Mouse (Mus musculus) kidney, postnatal 36 days (tissue): ENCODE results near the gene Ankrd49.

Experiments
- DNase-seq, 2 experiments: peaks; one replicate each; pipeline ENCODE4 v3.0.0; 2021 to 2022; ENCODE audit warnings: mixed read lengths in 2 of 2

Gene Ankrd49

GRCm38 (mm10) chr9:14740151-14740924 lies 44.3 kb downstream of the Ankrd49 start, which contains the start of gene Piwil4:
TSS of gene Piwil4 (minus strand) at chr9:14740733.
- DNase-seq = no peak

DNA sequence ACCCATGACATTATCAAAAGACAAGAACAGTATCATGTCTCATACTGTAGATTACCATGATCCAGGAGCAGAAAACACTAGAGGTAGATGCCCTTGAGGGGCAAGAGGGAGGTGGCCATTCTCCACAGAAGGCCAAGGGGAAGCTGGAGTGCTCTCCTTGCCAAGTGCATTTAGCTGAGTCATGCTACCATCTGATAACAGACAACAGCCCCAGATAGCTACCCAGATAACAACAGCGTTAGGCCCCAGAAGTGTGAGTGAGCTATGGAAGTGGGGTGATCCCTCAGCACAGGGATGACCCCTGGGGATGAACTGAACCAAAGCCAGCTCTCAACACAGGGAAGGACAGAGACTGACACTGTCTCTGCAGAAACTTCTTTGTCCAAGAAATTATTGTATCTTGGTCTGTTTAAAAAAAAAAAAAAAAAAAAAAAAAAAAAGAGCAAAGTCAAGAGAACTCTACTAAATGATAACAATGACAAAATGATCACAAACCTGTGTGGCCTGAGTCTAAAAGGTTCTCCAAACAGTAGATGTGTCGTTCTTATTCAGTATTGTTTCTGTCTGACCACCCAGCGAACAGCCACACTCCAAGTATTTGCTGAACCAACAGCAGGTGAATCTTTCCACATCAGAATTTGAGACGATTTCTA lies 45.0 kb downstream of the Ankrd49 start:
- no peak for DNase-seq

- DNase-seq = peak; percentile 35 to 49
Observed at GRCm38 (mm10) chr9:14730941-14731541, 53.6 kb downstream of the Ankrd49 start.
